Mouse (Mus musculus) erythroblast, embryonic 14.5 days (primary cell): ENCODE measurements around the gene Vwde.

Experiments
- GATA1 ChIP-seq: IDR thresholded peaks from 2 replicates; pipeline ENCODE4 v1.6.1; 2012; ENCODE audit warnings: low read length, inconsistent platforms, mixed read lengths
- TAL1 ChIP-seq: IDR thresholded peaks from 3 replicates; pipeline ENCODE4 v1.6.1; 2012; ENCODE audit warnings: low read length, inconsistent platforms, mixed read lengths

GRCm38 (mm10) chr6:13186836-13187235 is 37.9 kb downstream of the Vwde start:
- TF ChIP-seq TAL1 (no peak), GATA1 (no peak)
